Mouse (Mus musculus): ENCODE results near the gene B020011L13Rik. TPM values are rescaled to one million over a fixed set of nuclear protein-coding genes. Genes with fewer than 3 reads are reported as not detected.
"Not testable (repeated sequence)": the region's sequence is repeated elsewhere in the genome, so short reads cannot be mapped to it uniquely, and the experiment has no call there.

The B020011L13Rik gene
- not detected in 2 replicates for polyA plus RNA-seq (2014; fragmentation: Nextera tagmentation; extraction: Ambion mirVana)

GRCm38 (mm10) chr1:117780833-117781232 is at the start of gene B020011L13Rik:
Gene B020011L13Rik (plus strand): TSS chr1:117781133.
- H3K9me3 ChIP-seq (ENCODE audit: control insufficient read depth, low read length); H3K4me1 ChIP-seq (replicated peaks; ENCODE audit: control insufficient read depth, insufficient read depth, low read length); ATAC-seq (ENCODE audit: low FRiP score); H3K27ac ChIP-seq; DNase-seq (ENCODE audit: low spot score); H3K4me3 ChIP-seq (replicated peaks; ENCODE audit: low read length); H3K27me3 ChIP-seq (ENCODE audit: control insufficient read depth, insufficient read depth, low read length); H3K9ac ChIP-seq; H3K36me3 ChIP-seq (replicated peaks; ENCODE audit: control insufficient read depth, insufficient read depth); H3K4me2 ChIP-seq (replicated peaks): not testable (repeated sequence)
- 72% methylated on average over 3 of the region's 3 CpGs for WGBS

DNA sequence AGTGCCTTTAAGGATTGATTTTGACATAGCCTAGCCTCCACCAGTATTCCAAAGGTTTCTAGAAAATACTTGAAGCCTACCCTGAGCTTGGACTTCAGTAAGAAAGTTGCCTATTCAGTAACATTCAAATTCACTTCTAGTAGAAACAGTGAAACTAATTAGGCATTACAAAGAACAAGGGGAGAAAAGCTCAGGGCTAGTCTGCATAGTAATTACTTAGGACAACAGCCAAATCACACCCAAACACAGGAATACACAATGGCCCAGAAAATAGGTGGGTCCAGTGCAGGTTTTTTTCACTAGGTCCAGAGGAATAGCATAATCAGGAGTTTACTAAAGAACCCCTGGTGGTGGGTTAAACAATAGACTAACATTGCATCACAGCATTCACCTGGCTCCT is 35.3 kb downstream of the B020011L13Rik start:
- H3K9ac ChIP-seq; ATAC-seq (ENCODE audit: low FRiP score); H3K4me2 ChIP-seq (replicated peaks); H3K36me3 ChIP-seq (replicated peaks; ENCODE audit: control insufficient read depth, insufficient read depth); H3K9me3 ChIP-seq (ENCODE audit: control insufficient read depth, low read length); H3K4me3 ChIP-seq (replicated peaks; ENCODE audit: low read length); DNase-seq (ENCODE audit: low spot score); H3K4me1 ChIP-seq (replicated peaks; ENCODE audit: control insufficient read depth, insufficient read depth, low read length); H3K27ac ChIP-seq; H3K27me3 ChIP-seq (ENCODE audit: control insufficient read depth, insufficient read depth, low read length): not testable (repeated sequence)

GRCm38 (mm10) chr1:117829781-117830180 is 48.8 kb downstream of the B020011L13Rik start, which contains the start of gene Gm28360:
Gene Gm28360 (plus strand): TSS chr1:117830081.
- not testable (repeated sequence) for ATAC-seq (ENCODE audit: low FRiP score); DNase-seq (ENCODE audit: low spot score); H3K4me2 ChIP-seq (replicated peaks); H3K4me3 ChIP-seq (replicated peaks; ENCODE audit: low read length); H3K9ac ChIP-seq; H3K36me3 ChIP-seq (replicated peaks; ENCODE audit: control insufficient read depth, insufficient read depth); H3K4me1 ChIP-seq (replicated peaks; ENCODE audit: control insufficient read depth, insufficient read depth, low read length); H3K27ac ChIP-seq; H3K27me3 ChIP-seq (ENCODE audit: control insufficient read depth, insufficient read depth, low read length); H3K9me3 ChIP-seq (ENCODE audit: control insufficient read depth, low read length)
- 68% methylated on average over 5 of the region's 5 CpGs for WGBS

DNA sequence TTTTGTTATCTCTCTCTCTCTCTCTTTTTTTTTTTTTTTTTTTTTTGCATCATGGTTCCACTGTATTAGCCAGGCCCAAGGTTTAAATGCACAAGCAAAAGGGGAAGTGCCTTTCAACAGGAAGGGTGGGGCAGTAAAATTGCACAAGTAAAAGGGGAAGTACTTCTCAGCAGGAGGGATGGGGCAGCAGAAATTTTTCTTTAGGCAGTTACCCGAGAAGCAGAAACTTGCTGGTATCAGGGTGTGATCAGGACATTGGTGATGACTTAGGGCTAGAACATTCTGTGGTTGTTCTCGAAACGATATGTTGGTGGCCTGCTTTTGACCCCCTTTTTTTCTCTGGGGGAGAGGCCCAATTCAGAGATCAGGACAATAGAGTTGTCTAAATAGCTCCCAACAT is 70.8 kb downstream of the B020011L13Rik start:
- not testable (repeated sequence) for H3K9me3 ChIP-seq (ENCODE audit: control insufficient read depth, low read length); H3K27me3 ChIP-seq (ENCODE audit: control insufficient read depth, insufficient read depth, low read length); H3K4me2 ChIP-seq (replicated peaks); DNase-seq (ENCODE audit: low spot score); H3K4me1 ChIP-seq (replicated peaks; ENCODE audit: control insufficient read depth, insufficient read depth, low read length); H3K36me3 ChIP-seq (replicated peaks; ENCODE audit: control insufficient read depth, insufficient read depth); H3K9ac ChIP-seq; ATAC-seq (ENCODE audit: low FRiP score); H3K4me3 ChIP-seq (replicated peaks; ENCODE audit: low read length); H3K27ac ChIP-seq
- 89% methylated on average over 3 of the region's 3 CpGs for WGBS

Other genes starting within 250 kb of the B020011L13Rik start
- not detected in 2 replicates for gene Gm28363, start 84.0 kb upstream of the B020011L13Rik start, polyA plus RNA-seq (2014; fragmentation: Nextera tagmentation; extraction: Ambion mirVana)
- not detected in 2 replicates for gene Gm28360, start 48.9 kb downstream of the B020011L13Rik start, polyA plus RNA-seq (2014; fragmentation: Nextera tagmentation; extraction: Ambion mirVana)
- not detected in 2 replicates for gene Gm28168, start 146.9 kb downstream of the B020011L13Rik start, polyA plus RNA-seq (2014; fragmentation: Nextera tagmentation; extraction: Ambion mirVana)
- not detected in 2 replicates for gene Gm7145, start 184.8 kb downstream of the B020011L13Rik start, polyA plus RNA-seq (2014; fragmentation: Nextera tagmentation; extraction: Ambion mirVana)

Measured in hindbrain, embryonic 14.5 days (tissue).